Mouse (Mus musculus): ENCODE measurements around the gene Ciao2a.

The Ciao2a gene

DNA sequence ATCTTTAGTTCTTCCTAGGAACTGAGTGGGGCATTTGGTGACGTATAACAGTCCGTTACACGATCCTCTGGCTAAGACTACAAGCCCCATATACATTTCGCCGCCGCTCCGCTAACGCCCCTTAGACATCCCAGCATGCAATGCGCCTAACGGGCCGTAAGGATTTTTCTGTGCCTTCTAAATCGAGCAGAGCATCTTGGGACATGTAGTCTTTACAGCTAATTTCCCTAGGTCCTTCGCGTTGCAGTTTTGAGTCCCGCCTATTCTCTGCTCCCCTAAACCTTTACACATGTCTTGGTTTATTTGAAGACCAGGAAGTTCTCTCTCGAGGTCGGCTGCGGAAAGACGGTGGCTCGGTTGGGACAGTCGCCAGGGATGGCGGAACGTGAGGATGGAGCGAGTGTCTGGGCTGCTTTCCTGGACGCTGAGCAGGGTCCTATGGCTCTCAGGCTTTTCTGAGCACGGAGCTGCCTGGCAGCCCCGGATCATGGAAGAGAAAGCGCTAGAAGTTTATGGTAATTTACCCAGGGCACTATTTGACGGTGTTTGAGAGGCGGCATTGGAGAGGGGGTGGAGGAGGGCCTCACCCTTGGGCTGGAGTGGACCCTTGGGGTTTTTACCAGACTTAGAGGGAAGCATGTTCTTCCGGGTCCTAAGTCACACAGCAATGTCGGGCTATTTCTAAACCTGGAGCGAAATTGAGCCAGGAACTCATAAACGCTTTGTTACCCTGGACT lies at the start of gene Ciao2a, which contains the start of gene Snx1:
Gene Ciao2a, plus strand, starts transcription at position 156 of the 737 bp plus-strand sequence.
Gene Snx1, minus strand, starts transcription at position 132 of the 737 bp plus-strand sequence.
- peak; percentile 97 for DNase-seq

- DNase-seq, result no peak
Measured at GRCm38 (mm10) chr9:66078072-66078471, 48.3 kb upstream of the Ciao2a start.

DNA sequence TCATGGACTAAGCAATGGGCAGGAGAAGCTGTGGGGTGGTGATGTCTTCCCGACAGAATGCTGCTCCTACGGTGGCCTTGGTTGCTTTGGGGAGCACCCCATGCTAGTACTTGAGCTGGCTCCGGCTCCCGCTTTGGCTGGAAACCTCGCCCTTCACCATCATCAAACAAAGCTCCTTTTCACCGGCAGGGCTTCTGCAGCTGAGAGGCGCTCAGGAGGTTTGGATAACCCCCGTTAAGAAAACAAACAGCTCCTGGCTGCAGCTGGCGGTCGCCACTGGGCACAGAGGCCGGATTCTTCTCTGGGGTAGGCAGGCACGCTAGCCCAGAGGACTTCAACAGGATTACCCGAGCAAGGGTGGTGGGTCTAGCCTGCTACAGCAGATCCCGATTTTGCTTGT lies 47.9 kb upstream of the Ciao2a start:
- DNase-seq, result no peak

- no peak for DNase-seq
Measured at GRCm38 (mm10) chr9:66080804-66081459, 45.5 kb upstream of the Ciao2a start.

DNA sequence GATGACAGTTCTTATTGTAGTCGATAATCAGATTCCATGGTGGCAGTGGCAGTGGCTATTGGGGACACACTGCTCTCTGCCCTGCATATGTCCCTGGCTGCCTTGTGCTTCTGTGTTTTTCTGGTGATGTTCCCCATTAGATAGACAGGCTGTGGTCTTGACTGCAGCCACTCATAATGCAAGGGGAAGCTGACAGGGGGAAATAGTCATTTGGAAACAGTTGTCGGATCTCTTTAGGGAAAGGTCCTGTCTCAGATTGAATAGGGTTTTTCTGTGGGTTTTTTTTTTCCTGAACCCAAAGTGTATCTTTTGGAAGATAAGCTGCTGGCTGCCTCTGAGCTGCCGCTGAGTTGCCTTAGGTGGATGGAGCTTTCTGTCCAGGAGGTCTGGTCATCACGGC lies 44.4 kb upstream of the Ciao2a start:
- DNase-seq, result no peak

DNA sequence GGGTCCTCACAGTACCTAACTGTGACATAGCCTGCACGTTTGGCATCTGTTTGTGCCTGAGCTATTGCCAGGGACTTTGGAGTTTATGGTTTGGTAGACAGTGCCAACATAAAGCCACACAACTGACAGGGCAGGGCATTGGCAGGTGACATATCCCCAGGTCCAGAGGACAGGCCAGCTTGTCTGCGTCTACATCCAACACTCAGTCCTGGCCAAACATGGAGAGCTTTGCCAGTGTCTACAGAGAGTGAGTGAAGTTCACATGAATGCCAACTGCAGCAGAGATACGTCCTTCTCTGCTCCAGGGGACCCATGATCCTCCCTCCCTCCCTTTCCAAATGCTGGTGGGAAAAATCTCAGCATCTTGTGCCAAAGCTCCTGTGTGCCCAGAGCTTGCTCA lies 42.2 kb upstream of the Ciao2a start:
- no peak for DNase-seq

DNA sequence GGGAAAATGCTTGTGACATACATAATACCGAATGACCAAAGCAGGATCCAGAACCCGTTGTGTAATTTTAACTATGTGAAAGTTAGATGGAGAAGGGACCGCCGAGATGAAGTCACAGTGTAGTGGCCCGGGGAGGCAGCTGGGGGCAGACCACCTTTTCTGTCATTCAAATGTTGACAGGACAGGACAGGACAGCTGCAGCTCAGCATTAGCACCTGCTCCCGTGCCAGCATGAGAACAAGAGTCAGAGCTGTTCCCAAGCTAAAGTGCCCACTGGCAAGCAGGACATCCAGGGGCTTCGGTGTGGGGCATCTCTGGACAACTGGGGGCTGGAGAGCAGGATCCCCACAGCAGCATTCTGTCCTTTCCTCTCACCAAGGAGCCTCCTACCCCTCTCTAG lies 39.3 kb upstream of the Ciao2a start:
- DNase-seq, result no peak

GRCm38 (mm10) chr9:66088411-66088810 lies 38.0 kb upstream of the Ciao2a start:
- DNase-seq, result no peak

- DNase-seq, result no peak
Measured at GRCm38 (mm10) chr9:66090593-66091244, 35.7 kb upstream of the Ciao2a start.

- no peak for DNase-seq
Measured at GRCm38 (mm10) chr9:66091327-66092231, 34.8 kb upstream of the Ciao2a start.

DNA sequence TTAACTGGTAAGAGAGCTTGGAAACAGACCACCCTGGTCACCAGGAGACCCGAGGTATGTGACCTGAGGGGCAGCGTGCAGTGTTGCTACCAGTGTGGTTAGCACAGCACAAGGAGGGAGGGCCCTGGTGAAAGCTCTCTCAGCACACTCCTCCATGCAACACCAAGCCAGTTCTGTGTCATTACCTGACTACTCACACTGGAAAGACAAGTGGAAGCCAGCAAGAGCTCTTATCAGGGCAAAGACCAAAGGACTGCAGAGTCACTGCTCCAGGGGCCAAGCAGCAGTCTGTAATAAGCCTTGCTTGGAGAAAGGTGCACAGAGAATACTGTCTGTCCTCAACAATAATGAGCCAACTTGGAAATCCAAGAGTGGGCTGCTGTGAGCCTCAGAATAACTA lies 33.7 kb upstream of the Ciao2a start:
- no peak for DNase-seq

- no peak for DNase-seq
Measured at GRCm38 (mm10) chr9:66101577-66101976, 24.8 kb upstream of the Ciao2a start.

DNA sequence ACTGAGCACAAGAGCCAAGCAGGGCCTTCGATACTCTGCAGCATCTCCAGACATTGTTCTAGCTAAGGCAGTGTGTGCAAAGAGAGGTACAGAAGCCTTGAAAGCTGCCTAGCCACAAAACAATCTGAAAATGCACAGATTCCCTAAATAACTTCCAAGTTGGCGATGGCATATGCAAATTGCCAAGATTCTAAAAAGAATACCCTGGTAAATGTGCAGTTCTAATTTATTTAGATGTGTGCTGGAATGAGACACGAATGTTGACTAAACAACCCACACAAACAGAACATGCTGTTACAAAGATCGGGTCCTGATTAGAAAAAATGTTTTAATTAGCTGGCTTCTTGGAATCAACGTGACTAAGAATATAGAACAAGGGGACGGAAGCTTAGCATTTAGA lies 23.7 kb upstream of the Ciao2a start:
- no peak for DNase-seq

DNA sequence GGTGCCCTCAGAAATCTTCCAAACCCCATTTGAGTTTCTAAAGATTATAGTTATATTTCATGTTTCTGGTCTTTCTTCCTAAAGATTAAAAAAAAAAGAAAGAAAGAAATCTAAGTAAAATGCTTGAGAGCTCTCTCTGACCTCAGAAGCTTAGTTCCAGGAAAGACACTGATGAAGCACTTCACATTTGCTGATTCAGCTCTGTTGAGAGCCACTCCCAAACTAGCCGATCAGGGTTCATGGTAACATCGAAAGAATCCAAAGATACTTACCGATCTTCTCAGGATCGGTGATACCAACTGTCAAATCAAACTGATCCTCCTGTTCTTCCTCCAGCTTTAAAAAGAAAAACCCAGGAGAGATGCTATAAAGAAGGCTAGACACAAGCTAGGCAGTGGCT lies 21.8 kb upstream of the Ciao2a start:
- DNase-seq, result no peak

DNA sequence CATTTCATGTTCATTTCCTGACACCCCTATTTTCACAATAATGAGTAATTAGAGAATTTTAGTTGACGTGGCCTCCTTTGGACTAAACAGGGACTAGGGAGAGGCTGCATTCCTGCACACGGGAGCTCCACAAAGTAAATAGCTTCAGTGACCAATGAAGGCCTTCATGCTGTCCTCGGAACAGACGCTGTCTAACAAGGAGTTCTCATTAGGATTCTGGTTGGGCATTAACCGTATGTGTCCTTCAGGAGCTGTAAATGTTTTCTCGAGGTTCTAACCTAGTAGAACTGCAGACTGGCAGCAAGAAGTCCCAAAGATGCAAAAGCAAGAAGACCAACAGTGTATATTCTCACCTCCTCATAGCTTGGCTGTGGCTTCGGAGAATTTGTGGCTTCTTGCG lies 21.2 kb upstream of the Ciao2a start:
- no peak for DNase-seq

DNA sequence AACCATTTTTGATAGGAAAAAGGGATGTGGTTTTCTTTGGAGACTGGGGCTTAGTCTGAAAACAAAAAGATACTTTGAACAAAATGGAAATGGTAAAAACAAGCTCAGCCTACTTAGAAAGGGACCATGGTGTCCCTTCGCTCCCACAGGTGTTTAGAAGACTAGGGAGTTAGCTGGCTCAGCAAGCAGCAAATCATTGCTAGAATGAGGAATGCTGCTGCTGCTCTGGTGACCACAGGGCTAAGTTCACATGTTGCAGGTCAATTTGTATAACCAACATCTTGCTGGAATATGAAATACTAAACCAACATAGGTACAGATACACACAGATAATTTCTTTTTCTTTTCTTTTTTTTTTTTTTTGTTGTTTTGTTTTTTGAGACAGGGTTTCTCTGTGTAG lies 16.8 kb upstream of the Ciao2a start:
- DNase-seq, result no peak

GRCm38 (mm10) chr9:66110126-66110525 lies 16.3 kb upstream of the Ciao2a start:
- no peak for DNase-seq

DNA sequence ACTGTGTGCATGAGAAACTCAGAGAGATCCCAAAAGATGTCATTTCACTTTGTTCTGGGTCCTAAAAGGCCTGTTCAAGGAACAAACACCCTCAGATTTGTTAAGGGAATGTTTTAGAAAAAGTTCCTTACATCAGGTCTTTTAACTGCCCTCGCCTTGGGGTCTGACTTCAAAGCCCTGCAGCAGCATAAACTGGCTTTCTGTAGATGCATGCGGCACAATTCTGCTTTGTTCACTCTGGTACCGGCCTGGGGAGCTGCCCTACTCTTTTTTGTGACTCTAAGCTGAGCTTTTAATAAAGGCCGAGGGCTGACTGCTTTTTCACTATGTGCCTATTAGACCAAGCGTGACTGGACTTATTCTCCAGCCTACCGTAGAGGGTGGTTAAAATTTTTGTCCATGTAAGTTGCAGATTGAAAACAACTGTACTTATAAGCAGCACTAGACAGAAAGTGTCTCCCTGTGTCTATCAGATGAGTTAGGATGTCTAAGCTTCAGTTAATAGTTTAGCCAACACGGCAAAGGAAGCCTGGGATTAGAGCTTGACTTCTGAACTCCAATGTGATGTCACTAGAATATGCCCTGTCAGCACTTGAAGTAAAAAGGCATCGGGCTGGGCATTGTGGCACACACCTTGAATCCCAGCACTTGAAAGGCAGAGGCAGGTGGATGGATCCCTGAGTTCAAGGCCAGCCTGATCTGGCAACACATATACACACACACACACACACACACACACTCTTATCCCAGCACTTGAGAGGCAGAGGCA lies 15.6 kb upstream of the Ciao2a start:
- DNase-seq, result no peak

GRCm38 (mm10) chr9:66114341-66114740 lies 12.1 kb upstream of the Ciao2a start:
- no peak for DNase-seq

DNA sequence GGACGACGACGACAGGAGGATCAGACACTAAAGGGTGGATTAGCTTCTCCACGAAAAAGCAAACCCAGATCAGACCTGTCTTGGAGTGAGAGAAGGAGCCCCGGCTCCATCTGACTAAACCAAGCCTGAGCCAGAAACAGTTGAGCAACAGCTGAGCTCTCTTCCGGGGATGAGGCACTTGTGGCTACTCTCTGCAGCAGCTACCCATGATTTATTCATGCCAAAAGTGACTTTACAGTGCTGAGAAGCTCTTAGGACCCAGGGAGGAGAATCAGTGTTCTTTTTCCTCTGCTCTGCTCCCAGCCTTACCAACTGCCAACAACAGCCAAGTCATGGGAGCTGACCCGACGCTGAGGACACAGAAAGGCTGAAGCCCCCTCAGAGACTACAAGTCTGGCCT lies 9.5 kb upstream of the Ciao2a start:
- DNase-seq, result no peak

GRCm38 (mm10) chr9:66119498-66119897 lies 6.9 kb upstream of the Ciao2a start:
- no peak for DNase-seq

GRCm38 (mm10) chr9:66120106-66120505 lies 6.3 kb upstream of the Ciao2a start:
- no peak for DNase-seq

All from cerebellum, adult 9-10 months (tissue).